Mouse (Mus musculus): ENCODE measurements around the gene Fam69a.
"Not testable (repeated sequence)": the region's sequence is repeated elsewhere in the genome, so short reads cannot be mapped to it uniquely, and the experiment has no call there.

Gene Fam69a

GRCm38 (mm10) chr5:107904325-107904724 is 82.6 kb downstream of the Fam69a start:
- POLR2A ChIA-PET, result interaction anchor here in 2 of 4 experiments (0.6 to 7.2 kb wide), 23 partner anchors 9 to 358 kb away, joined by 3 to 113 read pairs (median 4); partner anchors contain the start of gene Mtf2 (in 1 of the 2)

GRCm38 (mm10) chr5:107901014-107901615 is 85.8 kb downstream of the Fam69a start:
- POLR2A ChIA-PET, result interaction anchor here in 3 of 4 experiments (0.6 to 1.5 kb wide), 12 partner anchors 15 to 368 kb away, joined by 3 to 8 read pairs (median 3); partner anchors contain the start of genes Dr1 (in 1 of the 3) and Evi5 (in 1 of the 3)

More at GRCm38 (mm10) chr5:107904325-107904724, 82.6 kb downstream of the Fam69a start:
- CTCF ChIA-PET, result interaction anchor here in 1 of 4 experiments (0.6 to 0.9 kb wide), 2 partner anchors 12 to 17 kb away, joined by 3 to 5 read pairs; no protein-coding TSS in a partner anchor

GRCm38 (mm10) chr5:107900206-107901013 is 86.5 kb downstream of the Fam69a start, which contains the start of gene Rpl5:
Gene Rpl5 (plus strand): TSS chr5:107900502.
- CTCF ChIA-PET, result interaction anchor here in 2 of 4 experiments (0.5 to 1.0 kb wide), 3 partner anchors 32 to 534 kb away, joined by 3 to 4 read pairs (median 4); no protein-coding TSS in a partner anchor
- POLR2A ChIA-PET, result interaction anchor here (0.6 to 3.4 kb wide), 34 partner anchors 8 to 368 kb away, joined by 3 to 37 read pairs (median 4); partner anchors contain the start of genes Dr1 (in 1 of the 4) and Evi5 (in 1 of the 4)

More at GRCm38 (mm10) chr5:107901014-107901615, 85.8 kb downstream of the Fam69a start:
- CTCF ChIA-PET, result no interaction called here

GRCm38 (mm10) chr5:107896265-107896664 is 90.6 kb downstream of the Fam69a start:
- ChIA-PET POLR2A (interaction anchor here in 2 of 4 experiments (0.8 to 6.0 kb wide), 5 partner anchors 10 to 180 kb away, joined by 3 to 53 read pairs (median 3); no protein-coding TSS in a partner anchor), CTCF (no interaction called here)

GRCm38 (mm10) chr5:107894676-107895075 is 92.2 kb downstream of the Fam69a start:
- ChIA-PET CTCF (no interaction called here), POLR2A (interaction anchor here in 3 of 4 experiments (0.7 to 6.0 kb wide), 9 partner anchors 8 to 32 kb away, joined by 3 to 53 read pairs (median 3); no protein-coding TSS in a partner anchor)

- CTCF ChIA-PET, POLR2A ChIA-PET: not testable (repeated sequence)
Measured at GRCm38 (mm10) chr5:107891515-107891914, 95.4 kb downstream of the Fam69a start.

- ChIA-PET CTCF (interaction anchor here in 3 of 4 experiments (0.5 to 0.6 kb wide), 3 partner anchors 9 to 490 kb away, joined by 4 to 6 read pairs (median 6); no protein-coding TSS in a partner anchor), POLR2A (interaction anchor here in 3 of 4 experiments (0.5 to 4.4 kb wide), 19 partner anchors 8 to 621 kb away, joined by 3 to 29 read pairs (median 4); no protein-coding TSS in a partner anchor)
Measured at GRCm38 (mm10) chr5:107889994-107890888, 96.6 kb downstream of the Fam69a start.

- ChIA-PET POLR2A (interaction anchor here (0.6 to 5.5 kb wide), 45 partner anchors 8 to 1656 kb away, joined by 3 to 62 read pairs (median 4); partner anchors contain the start of gene Rpl5 (in 3 of the 4)), CTCF (interaction anchor here (0.8 to 1.3 kb wide), 6 partner anchors 11 to 147 kb away, joined by 3 to 5 read pairs (median 4); no protein-coding TSS in a partner anchor)
Measured at GRCm38 (mm10) chr5:107880710-107881109, 106.2 kb downstream of the Fam69a start.

- ChIA-PET POLR2A (interaction anchor here in 2 of 4 experiments (0.8 to 3.0 kb wide), 4 partner anchors 8 to 22 kb away, joined by 3 to 10 read pairs (median 4); no protein-coding TSS in a partner anchor), CTCF (interaction anchor here in 2 of 4 experiments (0.7 kb wide), 2 partner anchors 20 to 812 kb away, joined by 3 to 4 read pairs; no protein-coding TSS in a partner anchor)
Measured at GRCm38 (mm10) chr5:107877053-107877452, 109.8 kb downstream of the Fam69a start.

- POLR2A ChIA-PET, result interaction anchor here in 2 of 4 experiments (1.1 to 3.0 kb wide), 8 partner anchors 9 to 641 kb away, joined by 3 to 10 read pairs (median 3); no protein-coding TSS in a partner anchor
- CTCF ChIA-PET, result interaction anchor here in 1 of 4 experiments (0.6 to 0.7 kb wide), 6 partner anchors 9 to 733 kb away, joined by 3 to 5 read pairs (median 4); no protein-coding TSS in a partner anchor
Measured at GRCm38 (mm10) chr5:107875261-107875611, 111.6 kb downstream of the Fam69a start.

- POLR2A ChIA-PET, result interaction anchor here in 3 of 4 experiments (1.1 to 3.0 kb wide), 10 partner anchors 8 to 642 kb away, joined by 3 to 10 read pairs (median 3); no protein-coding TSS in a partner anchor
- CTCF ChIA-PET, result interaction anchor here in 1 of 4 experiments (0.6 to 0.7 kb wide), 6 partner anchors 8 to 734 kb away, joined by 3 to 5 read pairs (median 4); no protein-coding TSS in a partner anchor
Measured at GRCm38 (mm10) chr5:107874561-107875260, 112.2 kb downstream of the Fam69a start, which contains the start of gene Evi5. Gene Evi5 (minus strand): TSS chr5:107875107.

GRCm38 (mm10) chr5:107873886-107874302 is 113.0 kb downstream of the Fam69a start:
- ChIA-PET CTCF (interaction anchor here in 1 of 4 experiments (1.2 kb wide), 1 partner anchor 15 kb away, joined by 5 read pairs; no protein-coding TSS in a partner anchor), POLR2A (interaction anchor here in 2 of 4 experiments (0.6 to 3.7 kb wide), 11 partner anchors 8 to 64 kb away, joined by 3 to 31 read pairs (median 3); no protein-coding TSS in a partner anchor)

- POLR2A ChIA-PET, result interaction anchor here in 2 of 4 experiments (0.6 to 3.7 kb wide), 8 partner anchors 9 to 64 kb away, joined by 3 to 31 read pairs (median 3); no protein-coding TSS in a partner anchor
- CTCF ChIA-PET, result interaction anchor here in 2 of 4 experiments (0.7 to 1.2 kb wide), 2 partner anchors 14 to 1299 kb away, joined by 3 to 5 read pairs; no protein-coding TSS in a partner anchor
Measured at GRCm38 (mm10) chr5:107873330-107873729, 113.6 kb downstream of the Fam69a start.

GRCm38 (mm10) chr5:107869701-107870100 is 117.2 kb downstream of the Fam69a start:
- ChIA-PET POLR2A (interaction anchor here in 3 of 4 experiments (0.7 to 2.8 kb wide), 20 partner anchors 8 to 141 kb away, joined by 3 to 28 read pairs (median 5); partner anchors contain the start of gene Ube2d2b (in 1 of the 3)), CTCF (interaction anchor here in 2 of 4 experiments (1.4 to 2.1 kb wide), 4 partner anchors 11 to 12 kb away, joined by 3 to 16 read pairs (median 8); no protein-coding TSS in a partner anchor)

- ChIA-PET CTCF (interaction anchor here in 3 of 4 experiments (0.5 to 2.1 kb wide), 6 partner anchors 10 to 181 kb away, joined by 3 to 16 read pairs (median 4); partner anchors contain the start of gene Rpl5 (in 1 of the 3)), POLR2A (interaction anchor here (0.7 to 2.8 kb wide), 35 partner anchors 9 to 580 kb away, joined by 3 to 28 read pairs (median 4); partner anchors contain the start of genes Mtf2 (in 1 of the 4), Tgfbr3 (in 1 of the 4) and Ube2d2b (in 1 of the 4))
Measured at GRCm38 (mm10) chr5:107868905-107869424, 117.9 kb downstream of the Fam69a start.
